Mouse (Mus musculus) common myeloid progenitor, adult 5-6 weeks (primary cell): ENCODE results near the gene Myo1d. TPM values are rescaled to one million over a fixed set of nuclear protein-coding genes. Genes with fewer than 3 reads are reported as not detected.

Experiments used
- ATAC-seq: replicated peaks from 2 replicates; pipeline ENCODE4 v1.8.0; 2016; ENCODE audit warnings: low read depth, mild to moderate bottlenecking, moderate TSS enrichment, inconsistent platforms; ENCODE audit not compliant: poor library complexity, severe bottlenecking
- total RNA-seq: library from RNA; stranded (forward); fragments of 200-1000, 187-1606 nt; gene quantifications from 2 replicates; pipeline ENCODE4 v1.2.3, GENCODE M21; 2017

The Myo1d gene
- total RNA-seq, 1 experiment from 2014 or later, result 7.0 TPM

- ATAC-seq, result peak; percentile 81
These were observed 290.0 kb downstream of the Myo1d start for GRCm38 (mm10) chr11:80489882-80490196.

GRCm38 (mm10) chr11:80489172-80489881 is 290.5 kb downstream of the Myo1d start:
- no peak for ATAC-seq

GRCm38 (mm10) chr11:80487904-80488587 is 291.8 kb downstream of the Myo1d start:
- no peak for ATAC-seq

GRCm38 (mm10) chr11:80485622-80486206 is 294.1 kb downstream of the Myo1d start:
- ATAC-seq, result no peak

- ATAC-seq, result no peak
These were observed 294.7 kb downstream of the Myo1d start for GRCm38 (mm10) chr11:80485120-80485551.

- no peak for ATAC-seq
These were observed 295.5 kb downstream of the Myo1d start for GRCm38 (mm10) chr11:80484191-80484791.

GRCm38 (mm10) chr11:80483536-80484067 is 296.2 kb downstream of the Myo1d start:
- ATAC-seq, result no peak

- no peak for ATAC-seq
These were observed 296.9 kb downstream of the Myo1d start for GRCm38 (mm10) chr11:80482921-80483320.

GRCm38 (mm10) chr11:80482347-80482746 is 297.5 kb downstream of the Myo1d start:
- no peak for ATAC-seq

GRCm38 (mm10) chr11:80481409-80482050 is 298.3 kb downstream of the Myo1d start:
- ATAC-seq, result no peak

GRCm38 (mm10) chr11:80479906-80480866 is 299.6 kb downstream of the Myo1d start:
- ATAC-seq, result no peak

GRCm38 (mm10) chr11:80479425-80479824 is 300.4 kb downstream of the Myo1d start:
- no peak for ATAC-seq

GRCm38 (mm10) chr11:80478694-80479412 is 301.0 kb downstream of the Myo1d start:
- no peak for ATAC-seq

GRCm38 (mm10) chr11:80477341-80478199 is 302.3 kb downstream of the Myo1d start:
- no peak for ATAC-seq

- ATAC-seq, result peak; percentile 56
These were observed 303.3 kb downstream of the Myo1d start, which contains the start of gene Cdk5r1 for GRCm38 (mm10) chr11:80476222-80477189. Cdk5r1 (plus strand) TSS chr11:80477023.

- no peak for ATAC-seq
These were observed 304.3 kb downstream of the Myo1d start for GRCm38 (mm10) chr11:80475544-80475943.
